Mouse (Mus musculus) layer of hippocampus, postnatal 36 days (tissue): ENCODE measurements around the gene Mst1. TPM values are rescaled to one million over a fixed set of nuclear protein-coding genes. Genes with fewer than 3 reads are reported as not detected.

ENCODE experiments used
- DNase-seq, 2 experiments: peaks; one replicate each; pipeline ENCODE4 v3.0.0; 2022
- total RNA-seq, 2 experiments: library from RNA; stranded (reverse); gene quantifications; 2 replicates each; pipeline ENCODE4 v1.2.3; 2021

The Mst1 gene
- total RNA-seq, 2 experiments from 2014 or later, result not detected

- DNase-seq, result no peak
Measured at GRCm38 (mm10) chr9:108057262-108057562, 23.0 kb upstream of the Mst1 start.

- no peak for DNase-seq
Measured at GRCm38 (mm10) chr9:108058291-108058690, 21.9 kb upstream of the Mst1 start.

- DNase-seq, result no peak
Measured at GRCm38 (mm10) chr9:108062142-108062541, 18.1 kb upstream of the Mst1 start.

- DNase-seq, result no peak
Measured at GRCm38 (mm10) chr9:108063361-108063760, 16.9 kb upstream of the Mst1 start.

- peak; percentile 61 to 63 for DNase-seq
Measured at GRCm38 (mm10) chr9:108065491-108066011, 14.7 kb upstream of the Mst1 start.

- no peak for DNase-seq
Measured at GRCm38 (mm10) chr9:108067199-108067598, 13.0 kb upstream of the Mst1 start.

GRCm38 (mm10) chr9:108067900-108068299 is 12.3 kb upstream of the Mst1 start:
- DNase-seq, result peak; percentile 76 to 79

GRCm38 (mm10) chr9:108069007-108069406 is 11.2 kb upstream of the Mst1 start:
- no peak for DNase-seq

- DNase-seq, result no peak
Measured at GRCm38 (mm10) chr9:108069529-108069928, 10.7 kb upstream of the Mst1 start.

GRCm38 (mm10) chr9:108071801-108072200 is 8.4 kb upstream of the Mst1 start:
- no peak for DNase-seq

GRCm38 (mm10) chr9:108072481-108072924 is 7.7 kb upstream of the Mst1 start:
- DNase-seq, result no peak

GRCm38 (mm10) chr9:108073141-108073930 is 6.9 kb upstream of the Mst1 start:
- DNase-seq, result no peak

- no peak for DNase-seq
Measured at GRCm38 (mm10) chr9:108082549-108082948, 2.3 kb downstream of the Mst1 start.

- no peak for DNase-seq
Measured at GRCm38 (mm10) chr9:108082988-108083431, 2.8 kb downstream of the Mst1 start, which contains the start of gene Rnf123. Gene Rnf123 (minus strand): TSS chr9:108083346.

- DNase-seq, result no peak
Measured at GRCm38 (mm10) chr9:108083561-108083960, 3.3 kb downstream of the Mst1 start.

- no peak for DNase-seq
Measured at GRCm38 (mm10) chr9:108085261-108085660, 5.0 kb downstream of the Mst1 start.

- DNase-seq, result no peak
Measured at GRCm38 (mm10) chr9:108090611-108091120, 10.4 kb downstream of the Mst1 start.

GRCm38 (mm10) chr9:108093586-108093985 is 13.3 kb downstream of the Mst1 start:
- no peak for DNase-seq

GRCm38 (mm10) chr9:108094184-108094941 is 14.1 kb downstream of the Mst1 start, which contains the start of gene Apeh:
Gene Apeh (minus strand): TSS chr9:108094606.
- DNase-seq, result peak; percentile 84 to 86

- no peak for DNase-seq
Measured at GRCm38 (mm10) chr9:108094998-108095411, 14.8 kb downstream of the Mst1 start.

GRCm38 (mm10) chr9:108095518-108095917 is 15.3 kb downstream of the Mst1 start:
- DNase-seq, result no peak

- no peak for DNase-seq
Measured at GRCm38 (mm10) chr9:108095949-108096712, 15.9 kb downstream of the Mst1 start.
